Mouse (Mus musculus) testis, adult 2 months (tissue): Measurements from ENCODE around the gene Prr7. TPM values are rescaled to one million over a fixed set of nuclear protein-coding genes. Genes with fewer than 3 reads are reported as not detected.
"Not testable (repeated sequence)": the region's sequence is repeated elsewhere in the genome, so short reads cannot be mapped to it uniquely, and the experiment has no call there.

Experiments used
- H3K27ac ChIP-seq: fragments of 200-500 bp; 2 replicates; pipeline ENCODE4 v1.5.1; 2012; ENCODE audit warnings: low read depth, low read length; ENCODE audit not compliant: control insufficient read depth, insufficient read depth
- H3K27me3 ChIP-seq: fragments of 200-500 bp; 2 replicates; pipeline ENCODE4 v1.6.1; 2012; ENCODE audit warnings: mild to moderate bottlenecking, low read length, moderate library complexity; ENCODE audit not compliant: control insufficient read depth, insufficient read depth
- H3K36me3 ChIP-seq: fragments of 200-500 bp; 2 replicates; pipeline ENCODE4 v1.6.1; 2012; ENCODE audit warnings: mild to moderate bottlenecking, low read length; ENCODE audit not compliant: control insufficient read depth, insufficient read depth
- H3K4me1 ChIP-seq: fragments of 200-500 bp; 2 replicates; pipeline ENCODE4 v1.6.1; 2012; ENCODE audit warnings: low read length; ENCODE audit not compliant: control insufficient read depth, insufficient read depth
- H3K4me3 ChIP-seq: fragments of 200-500 bp; 2 replicates; pipeline ENCODE4 v1.5.1; 2012; ENCODE audit warnings: low read depth, mild to moderate bottlenecking, low read length, moderate library complexity, mixed read lengths; ENCODE audit not compliant: control insufficient read depth
- CTCF ChIP-seq: fragments of 200-500 bp; IDR thresholded peaks from 2 replicates; pipeline ENCODE4 v1.5.1; 2012; ENCODE audit warnings: low read depth, mild to moderate bottlenecking, inconsistent platforms, low read length, moderate library complexity; ENCODE audit not compliant: control insufficient read depth, insufficient read depth, insufficient replicate concordance
- POLR2A ChIP-seq: fragments of 200-500 bp; IDR thresholded peaks from 2 replicates; pipeline ENCODE4 v1.6.1; 2012; ENCODE audit warnings: low read depth, mild to moderate bottlenecking, inconsistent platforms, low read length, moderate library complexity; ENCODE audit not compliant: control insufficient read depth
- polyA plus RNA-seq: library from polyadenylated mRNA; depleted of rRNA; stranded (reverse); fragments of >200 nt; gene quantifications from 2 replicates; pipeline ENCODE4 v1.2.3, GENCODE M21; 2012

Gene Prr7
- polyA plus RNA-seq, 1 experiment, result 20.3 TPM

GRCm38 (mm10) chr13:55426613-55427012 is 37.5 kb upstream of the Prr7 start, which contains the start of gene F12:
Gene F12 (minus strand): TSS chr13:55426793.
- TF ChIP-seq POLR2A (no peak), CTCF (no peak)
- Histone ChIP-seq H3K27ac (no peak within 1 kb of the TSS), H3K36me3 (no peaks in the 10 kb centered on the region), H3K27me3 (no peaks in the 10 kb centered on the region), H3K4me3 (no peak within 1 kb of the TSS), H3K4me1 (peaks cover 4% of the 10 kb centered on the region)

DNA sequence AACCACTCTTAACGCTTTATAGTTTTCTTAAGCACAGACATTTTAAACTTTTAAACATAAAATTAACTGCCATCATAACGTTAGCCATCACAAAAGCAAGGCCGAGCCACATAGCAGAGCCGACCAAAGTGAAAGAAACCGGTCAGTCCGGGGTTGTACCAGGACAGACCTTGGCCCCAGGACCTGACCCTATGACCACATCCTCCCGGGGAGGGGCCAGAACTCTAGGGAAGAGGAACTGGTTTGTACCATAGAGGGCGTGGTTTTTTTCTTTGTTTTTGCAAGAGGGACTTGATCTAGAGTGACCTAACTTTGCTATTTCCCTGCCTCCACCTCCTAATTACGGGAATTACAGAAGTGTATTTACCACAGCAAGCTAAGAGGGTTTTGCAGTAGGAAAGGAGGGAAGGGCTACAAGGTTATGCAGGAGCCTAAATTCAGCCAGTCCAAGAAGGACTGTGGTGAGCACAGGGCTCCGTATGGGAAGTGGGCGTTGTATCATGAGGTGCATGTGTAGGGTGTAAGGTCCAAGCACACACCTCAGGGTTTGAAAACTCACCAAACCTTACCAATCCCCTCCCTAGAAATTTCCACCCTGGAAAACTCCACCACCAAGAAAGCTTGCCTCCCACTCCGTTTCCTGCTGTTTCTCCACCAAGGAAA is 34.7 kb upstream of the Prr7 start:
- TF ChIP-seq POLR2A (no peak), CTCF (no peak)
- Histone ChIP-seq H3K27ac (peak overlapping the region; percentile 85), H3K27me3 (no peaks in the 10 kb centered on the region), H3K4me1 (peaks cover 3% of the 10 kb centered on the region; the same call in 1 of the 2 replicates), H3K4me3 (no peak overlapping the region), H3K36me3 (no peaks in the 10 kb centered on the region)

DNA sequence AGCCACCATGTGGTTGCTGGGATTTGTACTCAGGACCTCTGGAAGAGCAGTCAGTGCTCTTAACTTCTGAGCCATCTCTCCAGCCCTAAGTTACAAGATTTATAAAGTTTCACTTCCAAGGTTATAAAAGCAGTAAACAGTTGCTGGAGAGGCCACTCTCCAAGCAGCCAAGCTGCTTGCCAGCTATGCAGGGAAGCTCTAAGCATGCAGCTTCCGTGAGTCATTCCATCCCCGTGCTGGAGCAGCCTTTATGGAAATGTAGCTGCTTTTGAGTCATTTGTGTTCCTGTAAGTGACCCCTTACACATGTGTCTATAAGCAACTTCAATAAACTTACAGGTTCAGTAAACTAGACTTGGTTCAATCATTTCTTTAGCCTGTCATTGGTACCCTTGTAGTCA is 33.5 kb upstream of the Prr7 start:
- Histone ChIP-seq H3K4me1 (peaks cover 3% of the 10 kb centered on the region; the same call in 1 of the 2 replicates), H3K4me3 (no peak overlapping the region), H3K27ac (no peak overlapping the region), H3K36me3 (no peaks in the 10 kb centered on the region), H3K27me3 (no peaks in the 10 kb centered on the region)
- TF ChIP-seq POLR2A, result no peak
- no peak for TF ChIP-seq CTCF

- TF ChIP-seq CTCF (no peak), POLR2A (no peak)
- H3K4me3 ChIP-seq, result no peak overlapping the region
- no peaks in the 10 kb centered on the region for H3K27me3 ChIP-seq
- H3K27ac ChIP-seq, result no peak overlapping the region
- H3K4me1 ChIP-seq, result peaks cover 3% of the 10 kb centered on the region; the same call in 1 of the 2 replicates
- H3K36me3 ChIP-seq, result no peaks in the 10 kb centered on the region
Measured at GRCm38 (mm10) chr13:55431889-55432685, 32.0 kb upstream of the Prr7 start.

- H3K27ac ChIP-seq, H3K4me1 ChIP-seq, H3K27me3 ChIP-seq, H3K4me3 ChIP-seq, H3K36me3 ChIP-seq: not testable (repeated sequence)
Measured at GRCm38 (mm10) chr13:55437111-55437629, 26.9 kb upstream of the Prr7 start.

DNA sequence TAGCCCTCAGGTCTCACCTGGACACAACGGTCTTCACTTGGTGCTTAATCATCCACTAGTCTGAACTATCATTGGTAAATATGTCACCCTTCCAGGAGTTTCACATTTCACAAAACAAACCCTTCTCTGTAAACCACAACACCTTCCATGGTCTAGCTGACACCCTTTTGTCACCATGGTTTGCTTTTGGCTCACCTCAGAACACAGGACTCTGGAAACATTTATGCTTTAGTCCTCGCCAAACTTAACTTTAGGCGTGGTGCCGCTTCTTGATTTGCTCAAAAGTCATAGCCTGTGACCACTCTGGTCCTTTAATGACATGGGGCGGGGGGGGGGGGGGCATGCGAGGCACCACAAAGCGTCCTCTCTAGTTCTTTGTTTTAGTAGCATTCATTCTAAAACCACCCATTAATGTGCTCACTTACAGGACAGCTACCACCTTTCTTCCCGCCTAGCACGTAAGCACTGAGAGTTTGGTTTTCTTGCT is 20.2 kb upstream of the Prr7 start:
- H3K27me3 ChIP-seq, result no peaks in the 10 kb centered on the region
- no peaks in the 10 kb centered on the region for H3K36me3 ChIP-seq
- H3K4me1 ChIP-seq, result peaks cover 12% of the 10 kb centered on the region
- no peak overlapping the region for H3K27ac ChIP-seq
- TF ChIP-seq POLR2A (no peak), CTCF (no peak)
- no peak overlapping the region for H3K4me3 ChIP-seq

DNA sequence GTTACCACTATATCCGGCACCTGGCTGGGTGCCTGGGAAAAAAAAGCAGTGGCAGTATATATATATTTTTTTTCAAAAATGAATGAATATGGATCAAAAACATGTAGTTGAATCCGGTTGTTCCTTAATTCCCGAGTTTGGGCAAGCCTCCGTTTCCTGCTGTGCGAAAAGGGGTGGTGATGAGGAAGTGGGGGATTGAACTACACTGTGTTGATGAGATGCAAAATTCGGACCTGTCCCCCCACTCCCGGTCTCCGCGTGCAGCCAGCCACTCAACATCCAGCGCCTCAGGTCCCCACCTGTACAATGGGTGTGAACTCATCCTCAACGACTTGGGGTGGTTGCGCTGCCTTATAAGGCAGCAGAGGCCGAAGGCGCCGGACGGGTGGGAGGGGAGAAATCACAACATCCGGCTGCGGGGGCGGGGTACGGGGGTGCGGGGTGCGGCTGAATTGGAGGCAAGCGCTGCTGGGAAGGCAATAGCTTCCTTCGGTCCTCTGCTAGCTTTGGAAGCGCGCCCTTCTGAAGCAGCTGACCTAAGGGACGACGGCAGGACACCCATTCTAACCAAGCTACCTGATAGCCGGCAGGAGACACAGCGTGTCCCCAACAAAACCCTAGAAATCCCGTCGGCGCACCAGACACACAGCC is 19.7 kb upstream of the Prr7 start:
- H3K27ac ChIP-seq, result peak overlapping the region; percentile 72
- peak overlapping the region; percentile 90 for H3K4me3 ChIP-seq
- no peaks in the 10 kb centered on the region for H3K27me3 ChIP-seq
- peak; percentile 77 for TF ChIP-seq POLR2A
- TF ChIP-seq CTCF, result no peak
- no peaks in the 10 kb centered on the region for H3K36me3 ChIP-seq
- peaks cover 12% of the 10 kb centered on the region for H3K4me1 ChIP-seq
